In the genomic region with DNA sequence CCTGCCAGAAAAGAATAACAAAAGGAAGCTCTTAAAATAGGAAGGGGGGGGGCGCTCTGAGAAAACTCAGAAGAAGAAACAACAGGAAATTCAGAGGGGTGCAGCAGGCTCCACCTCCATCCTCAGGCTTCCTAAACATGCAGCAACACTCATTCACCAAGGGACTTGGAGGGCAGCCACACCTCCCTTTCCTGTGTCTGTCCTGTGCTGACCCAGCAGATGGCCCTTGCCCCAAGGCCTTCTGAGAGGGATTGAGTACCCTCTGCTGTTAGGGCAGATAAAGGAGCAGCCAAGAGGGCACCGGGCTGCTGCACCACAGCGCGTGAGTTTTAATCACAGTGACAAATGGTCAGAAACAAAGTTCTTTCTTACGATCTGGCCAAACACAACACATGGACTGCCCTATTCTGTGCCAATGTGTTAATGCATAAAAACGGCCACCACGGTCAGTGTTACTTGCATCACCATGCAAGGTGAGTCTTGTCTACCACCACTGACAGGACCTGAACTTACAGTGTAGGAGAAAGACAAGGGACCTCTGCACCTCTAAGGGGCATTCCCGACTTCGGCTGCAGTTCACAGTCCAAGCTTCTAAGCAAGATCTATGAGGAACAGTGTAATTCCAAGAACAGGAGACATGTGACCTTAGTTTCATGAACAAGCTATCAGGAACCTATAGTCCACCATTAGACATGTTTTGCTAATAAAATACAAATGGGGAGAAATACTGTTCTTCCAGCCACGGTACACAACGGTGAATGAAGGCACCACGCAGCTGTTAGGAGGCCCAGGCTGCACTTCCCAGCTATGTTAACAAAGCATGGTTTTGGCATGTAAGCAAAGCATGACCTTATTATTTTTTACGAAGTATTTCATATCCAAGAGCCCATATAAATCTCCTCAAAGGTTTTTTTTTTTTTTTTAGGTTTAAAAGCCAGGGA, we compare ENCODE assay signal across 7 mouse cellular contexts.
DNase-seq lines count a peak whose midpoint lies in the region; ATAC-seq and TF ChIP-seq lines count a peak whose summit lies in the region.

No protein-coding gene starts in this region.

- H3K9ac ChIP-seq in lung, embryonic 14.5 days, result no peak overlapping the region
- no peak overlapping the region for H3K9ac ChIP-seq in forebrain, embryonic 16.5 days (replicated peaks; ENCODE audit: low read depth, low read length)
- no peak overlapping the region for H3K9ac ChIP-seq in intestine, embryonic 15.5 days
- H3K9ac ChIP-seq in lung, embryonic 16.5 days (ENCODE audit: low read length), result no peak overlapping the region

- 60% methylated on average over 13 of the region's 13 CpGs for WGBS in lung, embryonic 14.5 days
- 55% methylated on average over 13 of the region's 13 CpGs for WGBS in lung, adult 2 months
- WGBS in forebrain, embryonic 16.5 days, result 79% methylated on average over 13 of the region's 13 CpGs
- 63% methylated on average over 13 of the region's 13 CpGs for WGBS in intestine, embryonic 15.5 days
- 64% methylated on average over 13 of the region's 13 CpGs for WGBS in lung, embryonic 16.5 days

- peak; percentile 35; the same call in 1 of the 2 replicates for ATAC-seq in lung, embryonic 14.5 days (ENCODE audit: insufficient read depth)
- peak; percentile 24; the same call in 1 of the 2 replicates for ATAC-seq in forebrain, embryonic 16.5 days
- ATAC-seq in intestine, embryonic 15.5 days, result no peak
- peak; percentile 45 for ATAC-seq in lung, embryonic 16.5 days (ENCODE audit: low read depth)

- no peak for TF ChIP-seq POLR2A in lung, adult 2 months (IDR thresholded peaks at IDR 0.05; ENCODE audit: borderline replicate concordance, extremely low read depth, low read depth, low read length)

- TF ChIP-seq CTCF in lung, embryonic 14.5 days (IDR thresholded peaks at IDR 0.05; ENCODE audit: low read depth), result peak; percentile 23; the same call in 1 of the 2 replicates
- no peak for TF ChIP-seq CTCF in lung, adult 2 months (IDR thresholded peaks at IDR 0.05; ENCODE audit: insufficient read depth, low read length)

- no peak overlapping the region for H3K4me2 ChIP-seq in lung, embryonic 14.5 days
- no peak overlapping the region for H3K4me2 ChIP-seq in forebrain, embryonic 16.5 days (ENCODE audit: low read length)
- H3K4me2 ChIP-seq in intestine, embryonic 15.5 days (replicated peaks), result no peak overlapping the region
- H3K4me2 ChIP-seq in lung, embryonic 16.5 days (ENCODE audit: low read depth, low read length), result no peak overlapping the region

- DNase-seq in lung, embryonic 14.5 days, result peak; percentile 28
- DNase-seq in lung, adult 2 months, result no peak
- no peak for DNase-seq in right cerebral cortex, postnatal 14 days
- DNase-seq in spleen, postnatal 14 days (ENCODE audit: low spot score in 2 of 2), result no peak

- no peaks in the 10 kb centered on the region for H3K36me3 ChIP-seq in lung, embryonic 14.5 days (ENCODE audit: insufficient read depth)
- H3K36me3 ChIP-seq in forebrain, embryonic 16.5 days (ENCODE audit: control insufficient read depth, insufficient read depth), result no peaks in the 10 kb centered on the region
- no peaks in the 10 kb centered on the region for H3K36me3 ChIP-seq in intestine, embryonic 15.5 days
- no peaks in the 10 kb centered on the region for H3K36me3 ChIP-seq in lung, embryonic 16.5 days (ENCODE audit: control insufficient read depth, insufficient read depth, low read length)

- H3K27ac ChIP-seq in lung, embryonic 14.5 days (ENCODE audit: low read depth), result peak overlapping the region; percentile 12; the same call in 1 of the 2 replicates
- 0 out of 2 replicates have a peak overlapping the region, but pooled peaks have one; percentile 24 for H3K27ac ChIP-seq in forebrain, embryonic 16.5 days (ENCODE audit: low read length)
- peak overlapping the region; percentile 44; the same call in 1 of the 2 replicates for H3K27ac ChIP-seq in intestine, embryonic 15.5 days
- 0 out of 2 replicates have a peak overlapping the region, but pooled peaks have one; percentile 37 for H3K27ac ChIP-seq in lung, embryonic 16.5 days (ENCODE audit: low read length)

- no peaks in the 10 kb centered on the region for H3K27me3 ChIP-seq in lung, embryonic 14.5 days (ENCODE audit: insufficient read depth, low read length)
- H3K27me3 ChIP-seq in forebrain, embryonic 16.5 days (replicated peaks; ENCODE audit: control insufficient read depth, insufficient read depth, low read length), result no peaks in the 10 kb centered on the region
- H3K27me3 ChIP-seq in intestine, embryonic 15.5 days (replicated peaks), result no peaks in the 10 kb centered on the region
- H3K27me3 ChIP-seq in lung, embryonic 16.5 days (ENCODE audit: control insufficient read depth, insufficient read depth, low read depth, low read length), result no peaks in the 10 kb centered on the region

- peaks cover 8% of the 10 kb centered on the region; the same call in 1 of the 2 replicates for H3K4me1 ChIP-seq in lung, embryonic 14.5 days (ENCODE audit: insufficient read depth)
- H3K4me1 ChIP-seq in lung, adult 2 months (ENCODE audit: control insufficient read depth, insufficient read depth, low read length), result peaks cover 10% of the 10 kb centered on the region; the same call in 1 of the 2 replicates
- H3K4me1 ChIP-seq in forebrain, embryonic 16.5 days (replicated peaks; ENCODE audit: control insufficient read depth, insufficient read depth, low read length), result peaks cover 12% of the 10 kb centered on the region
- 0 out of 2 replicates have a peak, but pooled peaks cover 4% of the 10 kb centered on the region for H3K4me1 ChIP-seq in intestine, embryonic 15.5 days (replicated peaks)
- H3K4me1 ChIP-seq in lung, embryonic 16.5 days (replicated peaks; ENCODE audit: control insufficient read depth, insufficient read depth, low read length), result peaks cover 20% of the 10 kb centered on the region

- H3K4me3 ChIP-seq in lung, embryonic 14.5 days (ENCODE audit: low read depth, low read length), result no peak overlapping the region
- H3K4me3 ChIP-seq in lung, adult 2 months (replicated peaks; ENCODE audit: extremely low read depth, low read depth, low read length), result no peak overlapping the region
- no peak overlapping the region for H3K4me3 ChIP-seq in forebrain, embryonic 16.5 days (replicated peaks; ENCODE audit: low read length)
- no peak overlapping the region for H3K4me3 ChIP-seq in intestine, embryonic 15.5 days (replicated peaks)
- H3K4me3 ChIP-seq in lung, embryonic 16.5 days (ENCODE audit: low read length), result no peak overlapping the region

- no peaks in the 10 kb centered on the region for H3K9me3 ChIP-seq in lung, embryonic 14.5 days (ENCODE audit: low read depth, low read length)
- H3K9me3 ChIP-seq in forebrain, embryonic 16.5 days (ENCODE audit: control insufficient read depth, low read length), result no peaks in the 10 kb centered on the region
- H3K9me3 ChIP-seq in intestine, embryonic 15.5 days, result no peaks in the 10 kb centered on the region
- no peaks in the 10 kb centered on the region for H3K9me3 ChIP-seq in lung, embryonic 16.5 days (ENCODE audit: control insufficient read depth, low read length)
